Mouse (Mus musculus) liver, embryonic 15.5 days (tissue): ENCODE measurements around the gene Unc93b1. TPM values are rescaled to one million over a fixed set of nuclear protein-coding genes. Genes with fewer than 3 reads are reported as not detected.

Source experiments
- ATAC-seq: fragments of 200-750 bp; cut with Nextera tagmentation; 2 replicates; pipeline ENCODE4 v1.8.0; 2017; ENCODE audit warnings: moderate number of reproducible peaks, mild to moderate bottlenecking, moderate library complexity; ENCODE audit not compliant: insufficient read depth
- H3K27ac ChIP-seq: fragments of 300-500 bp; sonication (generic); replicated peaks from 2 replicates; pipeline ENCODE4 v1.5.1; 2015; ENCODE audit warnings: mild to moderate bottlenecking, inconsistent platforms
- H3K27me3 ChIP-seq: fragments of 300-500 bp; sonication (generic); 2 replicates; pipeline ENCODE4 v1.6.1; 2015; ENCODE audit warnings: mild to moderate bottlenecking, inconsistent platforms
- H3K36me3 ChIP-seq: fragments of 300-500 bp; sonication (generic); replicated peaks from 2 replicates; pipeline ENCODE4 v1.6.1; 2015; ENCODE audit warnings: moderate library complexity, mild to moderate bottlenecking, inconsistent platforms
- H3K4me1 ChIP-seq: fragments of 300-500 bp; sonication (generic); replicated peaks from 2 replicates; pipeline ENCODE4 v1.6.1; 2015; ENCODE audit warnings: inconsistent platforms
- H3K4me2 ChIP-seq: fragments of 300-500 bp; sonication (generic); 2 replicates; pipeline ENCODE4 v1.6.1; 2015; ENCODE audit warnings: moderate library complexity, mild to moderate bottlenecking, inconsistent platforms
- H3K4me3 ChIP-seq: fragments of 300-500 bp; sonication (generic); replicated peaks from 2 replicates; pipeline ENCODE4 v1.5.1; 2015; ENCODE audit warnings: mild to moderate bottlenecking, inconsistent platforms
- H3K9ac ChIP-seq: fragments of 300-500 bp; sonication (generic); 2 replicates; pipeline ENCODE4 v1.6.1; 2015; ENCODE audit warnings: moderate library complexity, mild to moderate bottlenecking, inconsistent platforms
- H3K9me3 ChIP-seq: fragments of 300-500 bp; sonication (generic); replicated peaks from 2 replicates; pipeline ENCODE4 v1.6.1; 2016; ENCODE audit warnings: inconsistent platforms
- WGBS: fragments of 180-500 bp; shearing (Covaris S2); methylation state at CpG from one replicate; pipeline ENCODE4 v1.1.7; 2015; ENCODE audit warnings: mixed read lengths; ENCODE audit not compliant: insufficient replicate concordance; 5-methylcytosine and 5-hydroxymethylcytosine counted together
- polyA plus RNA-seq: library from polyadenylated mRNA; unstranded; fragments of >200 nt; fragmentation: Nextera tagmentation; extraction: Ambion mirVana; gene quantifications from 2 replicates; pipeline ENCODE4 v1.2.1, GENCODE M21; 2015

The Unc93b1 gene
- polyA plus RNA-seq, 1 experiment from 2014 or later: 32.2 TPM

GRCm38 (mm10) chr19:3929211-3929941 is 5.6 kb upstream of the Unc93b1 start, which contains the start of gene Aldh3b1:
Gene Aldh3b1, minus strand, starts transcription at chr19:3929808.
- Histone ChIP-seq H3K4me1 (peaks cover 41% of the 10 kb centered on the region), H3K36me3 (no peaks in the 10 kb centered on the region), H3K27me3 (0 out of 2 replicates have a peak, but pooled peaks cover 2% of the 10 kb centered on the region), H3K9ac (no peak within 1 kb of the TSS), H3K4me3 (peak within 1 kb of the TSS; percentile 20), H3K27ac (peak within 1 kb of the TSS; percentile 70), H3K4me2 (peak within 1 kb of the TSS; percentile 35), H3K9me3 (no peaks in the 10 kb centered on the region)
- ATAC-seq: peak; percentile 64
- 24% methylated on average over 12 of the region's 12 CpGs for WGBS

GRCm38 (mm10) chr19:3930262-3931057 is 4.5 kb upstream of the Unc93b1 start:
- WGBS: 72% methylated on average over 21 of the region's 21 CpGs
- Histone ChIP-seq H3K4me2 (no peak overlapping the region; the same call in 1 of the 2 replicates), H3K9ac (no peak overlapping the region), H3K4me1 (peaks cover 37% of the 10 kb centered on the region), H3K27ac (no peak overlapping the region; the same call in 1 of the 2 replicates), H3K4me3 (no peak overlapping the region), H3K9me3 (no peaks in the 10 kb centered on the region), H3K27me3 (peaks cover 10% of the 10 kb centered on the region), H3K36me3 (no peaks in the 10 kb centered on the region)
- no peak for ATAC-seq

- no peak for ATAC-seq
- H3K9me3 ChIP-seq: no peaks in the 10 kb centered on the region
- WGBS: 64% methylated on average over 9 of the region's 9 CpGs
- no peak overlapping the region for H3K9ac ChIP-seq
- peaks cover 42% of the 10 kb centered on the region for H3K4me1 ChIP-seq
- no peak overlapping the region for H3K4me2 ChIP-seq
- no peak overlapping the region for H3K4me3 ChIP-seq
- H3K36me3 ChIP-seq: no peaks in the 10 kb centered on the region
- H3K27ac ChIP-seq: no peak overlapping the region
- peaks cover 23% of the 10 kb centered on the region for H3K27me3 ChIP-seq
Measured at GRCm38 (mm10) chr19:3931716-3932115, 3.3 kb upstream of the Unc93b1 start.

GRCm38 (mm10) chr19:3935896-3936850 is 1.2 kb downstream of the Unc93b1 start:
- ATAC-seq: peak; percentile 13; the same call in 1 of the 2 replicates
- Histone ChIP-seq H3K9me3 (no peaks in the 10 kb centered on the region), H3K4me2 (peak overlapping the region; percentile 76), H3K9ac (peak overlapping the region; percentile 35), H3K27me3 (peaks cover 24% of the 10 kb centered on the region), H3K27ac (peak overlapping the region; percentile 51), H3K4me1 (peaks cover 19% of the 10 kb centered on the region), H3K4me3 (peak overlapping the region; percentile 54), H3K36me3 (no peaks in the 10 kb centered on the region)
- WGBS: 5% methylated on average over 22 of the region's 22 CpGs

- no peak for ATAC-seq
- H3K27me3 ChIP-seq: no peaks in the 10 kb centered on the region
- H3K36me3 ChIP-seq: no peaks in the 10 kb centered on the region
- peaks cover 30% of the 10 kb centered on the region for H3K4me1 ChIP-seq
- H3K9ac ChIP-seq: no peak overlapping the region
- WGBS: 72% methylated on average over 7 of the region's 7 CpGs
- no peak overlapping the region for H3K4me2 ChIP-seq
- no peaks in the 10 kb centered on the region for H3K9me3 ChIP-seq
- H3K4me3 ChIP-seq: no peak overlapping the region
- no peak overlapping the region for H3K27ac ChIP-seq
Measured at GRCm38 (mm10) chr19:3942315-3942714, 7.3 kb downstream of the Unc93b1 start.

GRCm38 (mm10) chr19:3942986-3943735 is 8.2 kb downstream of the Unc93b1 start:
- no peaks in the 10 kb centered on the region for H3K9me3 ChIP-seq
- peak; percentile 83 for ATAC-seq
- H3K27me3 ChIP-seq: no peaks in the 10 kb centered on the region
- 14% methylated on average over 27 of the region's 27 CpGs for WGBS
- H3K9ac ChIP-seq: no peak overlapping the region; the same call in 1 of the 2 replicates
- H3K4me2 ChIP-seq: peak overlapping the region; percentile 71
- H3K4me3 ChIP-seq: peak overlapping the region; percentile 44
- H3K4me1 ChIP-seq: peaks cover 30% of the 10 kb centered on the region
- no peak overlapping the region for H3K27ac ChIP-seq
- 0 out of 2 replicates have a peak, but pooled peaks cover under 1% of the 10 kb centered on the region for H3K36me3 ChIP-seq

GRCm38 (mm10) chr19:3945872-3946564 is 11.0 kb downstream of the Unc93b1 start:
- Histone ChIP-seq H3K27me3 (no peaks in the 10 kb centered on the region), H3K4me2 (no peak overlapping the region), H3K27ac (no peak overlapping the region), H3K9me3 (no peaks in the 10 kb centered on the region), H3K36me3 (0 out of 2 replicates have a peak, but pooled peaks cover 8% of the 10 kb centered on the region), H3K9ac (no peak overlapping the region), H3K4me1 (peaks cover 32% of the 10 kb centered on the region), H3K4me3 (no peak overlapping the region)
- WGBS: 20% methylated on average over 10 of the region's 10 CpGs
- no peak for ATAC-seq

GRCm38 (mm10) chr19:3946715-3947114 is 11.7 kb downstream of the Unc93b1 start:
- ATAC-seq: no peak
- no peaks in the 10 kb centered on the region for H3K9me3 ChIP-seq
- H3K9ac ChIP-seq: no peak overlapping the region
- H3K4me2 ChIP-seq: no peak overlapping the region
- no peak overlapping the region for H3K4me3 ChIP-seq
- WGBS: 18% methylated on average over 2 of the region's 2 CpGs
- 0 out of 2 replicates have a peak, but pooled peaks cover 8% of the 10 kb centered on the region for H3K36me3 ChIP-seq
- peaks cover 34% of the 10 kb centered on the region for H3K4me1 ChIP-seq
- no peaks in the 10 kb centered on the region for H3K27me3 ChIP-seq
- H3K27ac ChIP-seq: no peak overlapping the region

GRCm38 (mm10) chr19:3947813-3948212 is 12.8 kb downstream of the Unc93b1 start:
- Histone ChIP-seq H3K4me1 (peaks cover 26% of the 10 kb centered on the region), H3K27ac (no peak overlapping the region), H3K4me2 (no peak overlapping the region), H3K4me3 (no peak overlapping the region), H3K27me3 (no peaks in the 10 kb centered on the region), H3K9ac (no peak overlapping the region), H3K36me3 (0 out of 2 replicates have a peak, but pooled peaks cover 8% of the 10 kb centered on the region), H3K9me3 (no peaks in the 10 kb centered on the region)
- no peak for ATAC-seq
- 51% methylated on average over 3 of the region's 3 CpGs for WGBS
